ENCODE assay signal across 8 mouse cellular contexts in genomic region chr4:156200623-156201475, GRCm38 (mm10). TPM values are rescaled to one million over a fixed set of nuclear protein-coding genes. Genes with fewer than 3 reads are reported as not detected.
DNase-seq lines count a peak whose midpoint lies in the region; ATAC-seq and TF ChIP-seq lines count a peak whose summit lies in the region.

Gene Isg15 (minus strand): TSS chr4:156200818.

- TF ChIP-seq CTCF in kidney, adult 2 months (conservative IDR thresholded peaks at IDR 0.05; ENCODE audit: insufficient read depth, insufficient read length, low read depth, low read length), result no peak

- H3K27me3 ChIP-seq in kidney, adult 2 months (replicated peaks; ENCODE audit: control insufficient read depth, insufficient read depth, low read length), result no peaks in the 10 kb centered on the region

- DNase-seq in kidney, adult 2 months, result peak; percentile 64
- DNase-seq in kidney, postnatal 10 days, result no peak
- DNase-seq in CD8-positive naive resting alpha-beta T cell, adult 2 months (ENCODE audit: low read depth in 2 of 2, low spot score in 2 of 2), result peak; percentile 24 to 49
- DNase-seq in lung, postnatal 36 days, result peak; percentile 69
- DNase-seq in cerebellum, adult 8-10 months, result no peak
- DNase-seq in adrenal gland, postnatal 14 days, result no peak
- DNase-seq in frontal cortex, postnatal 25 days (ENCODE audit: low spot score in 2 of 2), result no peak

- H3K27ac ChIP-seq in kidney, adult 2 months (ENCODE audit: insufficient read depth, low read depth, low read length), result peak within 1 kb of the TSS; percentile 66; the same call in 1 of the 2 replicates

- TF ChIP-seq POLR2A in kidney, adult 2 months (IDR thresholded peaks at IDR 0.05; ENCODE audit: low read depth, low read length), result no peak

- 42% methylated on average over 10 of the region's 10 CpGs for WGBS in kidney, adult 2 months

- H3K4me3 ChIP-seq in kidney, adult 2 months (ENCODE audit: insufficient read depth, low read depth, low read length), result peak within 1 kb of the TSS; percentile 40

- peaks cover 4% of the 10 kb centered on the region for H3K4me1 ChIP-seq in kidney, adult 2 months (ENCODE audit: control insufficient read depth, insufficient read depth, low read length)

- H3K36me3 ChIP-seq in kidney, adult 2 months (ENCODE audit: control insufficient read depth, insufficient read depth, low read length), result no peaks in the 10 kb centered on the region

- ATAC-seq in granulocyte monocyte progenitor cell, adult 5-6 weeks (replicated peaks; ENCODE audit: poor library complexity, severe bottlenecking), result 0 out of 2 replicates have a peak, but pooled peaks have one; percentile 9

RNA-seq across cellular contexts. Expression of gene Isg15, which starts in this region (rescaled TPM):
- 11.1 and 17.8 TPM in 2 replicates for polyA plus RNA-seq in kidney, adult 2 months (2012; rRNA removed)
- total RNA-seq in granulocyte monocyte progenitor cell, adult 5-6 weeks (2014; fragmentation: Nextera tagmentation), result 4.6 and 11.1 TPM in 2 replicates
- total RNA-seq in granulocyte monocyte progenitor cell, adult 5-6 weeks (2017), result 1.2 TPM in 1 of 2 replicates, not detected in the other
- total RNA-seq in adrenal gland, postnatal 14 days (2021), result 3.3 and 4.6 TPM in 2 replicates

Comparison
In these comparisons a context has a peak if more than half of its experiments do, and no peak if none do; other contexts are left out.
1. DNase-seq: peak in kidney, adult 2 months (single experiment), CD8-positive naive resting alpha-beta T cell, adult 2 months (2 of 2) and lung, postnatal 36 days (single experiment); none in kidney, postnatal 10 days (single experiment), cerebellum, adult 8-10 months (single experiment), adrenal gland, postnatal 14 days (single experiment) and frontal cortex, postnatal 25 days (0 of 2).